8 mouse cellular contexts compared by ENCODE assay signal in the genomic region with DNA sequence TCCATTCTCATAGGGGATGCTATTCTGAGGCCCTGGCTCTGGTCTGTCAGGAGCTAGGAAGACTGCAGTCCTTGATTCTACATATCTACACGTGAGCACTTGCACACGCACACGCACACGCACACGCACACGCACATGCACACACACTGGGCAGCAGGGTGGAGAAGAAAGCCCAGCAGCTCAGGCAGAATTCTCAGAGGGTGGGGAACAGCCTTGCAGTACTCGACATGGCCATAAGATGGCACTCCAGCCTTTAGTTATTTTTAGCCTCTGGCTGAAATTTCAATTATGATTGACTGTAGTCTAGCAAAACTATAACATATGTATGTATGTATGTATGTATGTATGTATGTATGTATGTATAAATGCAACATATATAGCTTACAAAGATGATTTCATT. TPM values are rescaled to one million over a fixed set of nuclear protein-coding genes. Genes with fewer than 3 reads are reported as not detected.
A peak's percentile ranks its signal among the peaks of the same experiment; 100 is the strongest.
DNase-seq lines count a peak whose midpoint lies in the region; ATAC-seq lines count a peak whose summit lies in the region.

No protein-coding gene starts in this region.

- DNase-seq in layer of hippocampus, adult 11-12 months (ENCODE audit: low spot score), result peak; percentile 64
- DNase-seq in layer of hippocampus, adult 9-11 months, result no peak
- DNase-seq in adrenal gland, postnatal 14 days, result peak; percentile 66
- peak; percentile 50 for DNase-seq in embryo, embryonic 9.5 days (ENCODE audit: extremely low spot score)
- peak; percentile 61 to 74 for DNase-seq in heart, postnatal 36 days
- peak; percentile 45 for DNase-seq in left cerebral cortex, postnatal 4 days
- DNase-seq in ovary, postnatal 14 days (ENCODE audit: low spot score), result peak; percentile 52

- intact Hi-C loops in heart, postnatal 36 days (cut with DNase I), result loop anchor here (1.0 to 10.0 kb wide), 4 partner anchors 93 to 1200 kb away; no protein-coding TSS in a partner anchor
- intact Hi-C loops in left cerebral cortex, postnatal 4 days (cut with DNase I), result loop anchor here (10.0 kb wide), 3 partner anchors 940 to 1680 kb away; no protein-coding TSS in a partner anchor

- no peak for ATAC-seq in activated CD4-positive, CD25-positive, alpha-beta regulatory T cell, adult 4 months

RNA-seq across cellular contexts. Expression of a gene that starts 31.5 kb away (rescaled TPM):
- total RNA-seq in adrenal gland, postnatal 14 days (2021), result 2.7 and 2.8 TPM in 2 replicates
- under 1 TPM; 0.14 to 0.27 TPM for total RNA-seq in heart, postnatal 36 days (2021)
- under 1 TPM in 1 of 2 experiments, not detected in 1; 0.16 TPM for total RNA-seq in left cerebral cortex, postnatal 4 days (2021)
- polyA plus RNA-seq in activated CD4-positive, CD25-positive, alpha-beta regulatory T cell, adult 4 months (2017; shearing (Covaris generic)), result not detected
